Mouse (Mus musculus): Measurements from ENCODE around the gene Lhfp. TPM values are rescaled to one million over a fixed set of nuclear protein-coding genes. Genes with fewer than 3 reads are reported as not detected.

Lhfp gene
- total and polyA plus RNA-seq, 3 experiments: 0.29 to 2.8 TPM; not detected in 1

DNA sequence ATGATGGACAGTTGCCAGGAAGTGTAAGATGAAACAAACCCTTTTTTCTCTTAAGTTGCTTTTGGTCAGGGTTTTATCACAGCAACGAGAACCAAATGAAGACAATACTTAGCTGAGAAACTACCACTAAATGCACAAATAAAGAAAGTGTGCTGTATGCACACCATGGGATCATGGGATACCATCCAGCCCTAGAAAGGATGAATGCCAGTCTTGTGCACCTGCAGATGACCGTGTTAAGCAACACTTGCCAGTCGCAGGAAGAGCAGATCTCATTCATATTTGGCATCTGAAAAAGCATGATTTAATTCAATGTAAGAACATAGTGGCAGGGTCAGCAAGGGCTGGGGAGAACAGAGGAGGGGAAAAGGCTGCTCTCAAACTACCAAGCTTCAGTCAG is 107.4 kb downstream of the Lhfp start:
- ATAC-seq (ENCODE audit: extremely low read depth, insufficient number of reproducible peaks, low FRiP score, poor library complexity, severe bottlenecking): no peak
- DNase-seq (ENCODE audit: low spot score): no peak
- no peak for TF ChIP-seq GATA1 (IDR thresholded peaks at IDR 0.05; ENCODE audit: borderline replicate concordance, low read length)
- TF ChIP-seq GATA2 (IDR thresholded peaks at IDR 0.05; ENCODE audit: borderline replicate concordance, low read depth, low read length): no peak
- TF ChIP-seq POLR2AphosphoS5 (IDR thresholded peaks at IDR 0.05; ENCODE audit: insufficient replicate concordance, low read depth, low read length): no peak
- no peak for TF ChIP-seq CTCF (IDR thresholded peaks at IDR 0.05; ENCODE audit: low read depth, low read length)
- TF ChIP-seq TAL1 (conservative IDR thresholded peaks at IDR 0.05; ENCODE audit: low read depth, low read length): no peak
- H3K9me3 ChIP-seq (replicated peaks): peaks cover 6% of the 10 kb centered on the region; the same call in 1 of the 2 replicates
- peaks cover 3% of the 10 kb centered on the region; the same call in 1 of the 2 replicates for H3K27me3 ChIP-seq (ENCODE audit: insufficient read depth, low read length)
- no peaks in the 10 kb centered on the region for H3K36me3 ChIP-seq (replicated peaks)
- H3K4me1 ChIP-seq (ENCODE audit: insufficient read depth, low read depth, low read length): no peaks in the 10 kb centered on the region
- H3K4me3 ChIP-seq (ENCODE audit: low read depth, low read length): no peak overlapping the region

DNA sequence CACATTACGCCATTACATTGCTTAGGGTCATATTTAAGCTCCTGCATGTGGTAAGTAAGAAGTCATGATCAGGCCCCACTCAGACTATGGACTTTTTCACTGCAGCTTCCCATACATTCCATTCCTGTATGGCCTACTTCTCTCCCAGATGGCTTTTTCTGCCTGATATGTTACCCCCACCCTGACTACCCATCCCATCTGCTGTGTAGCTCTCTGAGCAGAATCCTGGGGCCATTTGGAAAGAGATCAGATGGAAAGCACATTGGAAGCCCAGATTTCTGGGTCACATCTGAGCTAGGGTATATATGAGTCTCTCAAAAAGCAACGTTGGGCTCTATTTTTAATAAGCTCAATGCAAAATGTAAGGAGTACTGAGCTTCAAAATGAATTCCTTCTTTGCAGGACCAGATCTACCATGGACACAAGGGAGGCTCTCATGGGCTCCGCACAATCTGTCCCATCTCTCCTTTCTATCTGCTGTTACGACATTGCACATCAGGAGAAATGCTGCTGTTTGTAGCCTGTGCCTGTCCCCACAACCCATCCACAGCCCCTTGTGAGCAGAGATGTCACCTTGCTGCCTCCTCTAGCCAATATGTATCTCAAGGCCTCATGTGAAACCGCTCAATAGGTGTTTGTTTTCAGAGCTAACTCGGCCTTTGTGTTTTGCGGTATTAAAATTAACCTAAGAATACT is 108.4 kb downstream of the Lhfp start:
- DNase-seq (ENCODE audit: low spot score) (no peak), ATAC-seq (ENCODE audit: extremely low read depth, insufficient number of reproducible peaks, low FRiP score, poor library complexity, severe bottlenecking) (no peak)
- peaks cover 6% of the 10 kb centered on the region; the same call in 1 of the 2 replicates for H3K9me3 ChIP-seq (replicated peaks)
- H3K27me3 ChIP-seq (ENCODE audit: insufficient read depth, low read length): peaks cover 3% of the 10 kb centered on the region; the same call in 1 of the 2 replicates
- no peaks in the 10 kb centered on the region for H3K4me1 ChIP-seq (ENCODE audit: insufficient read depth, low read depth, low read length)
- no peaks in the 10 kb centered on the region for H3K36me3 ChIP-seq (replicated peaks)
- no peak overlapping the region for H3K4me3 ChIP-seq (ENCODE audit: low read depth, low read length)
- no peak for TF ChIP-seq CTCF (IDR thresholded peaks at IDR 0.05; ENCODE audit: low read depth, low read length)
- no peak for TF ChIP-seq POLR2AphosphoS5 (IDR thresholded peaks at IDR 0.05; ENCODE audit: insufficient replicate concordance, low read depth, low read length)
- TF ChIP-seq GATA2 (IDR thresholded peaks at IDR 0.05; ENCODE audit: borderline replicate concordance, low read depth, low read length): no peak
- TF ChIP-seq GATA1 (IDR thresholded peaks at IDR 0.05; ENCODE audit: borderline replicate concordance, low read length): no peak
- no peak for TF ChIP-seq TAL1 (conservative IDR thresholded peaks at IDR 0.05; ENCODE audit: low read depth, low read length)

DNA sequence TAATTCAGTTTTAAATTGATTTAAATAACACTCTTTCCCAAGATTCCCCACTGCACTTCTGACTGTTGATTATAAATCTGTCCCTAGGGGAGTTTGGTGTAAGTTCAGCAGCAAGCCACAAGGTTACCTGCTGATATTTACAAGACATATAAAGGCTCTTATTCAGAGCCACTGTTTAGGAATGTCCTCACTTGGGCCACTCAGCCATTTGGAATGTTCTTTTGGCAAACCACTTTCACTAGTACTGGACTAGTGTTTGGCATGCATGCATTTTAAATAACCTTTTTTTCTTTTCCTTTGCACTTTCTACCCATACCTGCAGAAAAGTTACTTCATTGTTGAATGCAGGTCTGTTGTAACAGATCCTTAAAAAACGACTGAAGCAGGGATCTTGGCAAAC is 109.8 kb downstream of the Lhfp start:
- Histone ChIP-seq H3K4me1 (ENCODE audit: insufficient read depth, low read depth, low read length) (no peaks in the 10 kb centered on the region), H3K36me3 (replicated peaks) (no peaks in the 10 kb centered on the region), H3K27me3 (ENCODE audit: insufficient read depth, low read length) (peaks cover 3% of the 10 kb centered on the region; the same call in 1 of the 2 replicates), H3K4me3 (ENCODE audit: low read depth, low read length) (no peak overlapping the region), H3K9me3 (replicated peaks) (peaks cover 3% of the 10 kb centered on the region; the same call in 1 of the 2 replicates)
- ATAC-seq (ENCODE audit: extremely low read depth, insufficient number of reproducible peaks, low FRiP score, poor library complexity, severe bottlenecking) (no peak), DNase-seq (ENCODE audit: low spot score) (no peak)
- TF ChIP-seq POLR2AphosphoS5 (IDR thresholded peaks at IDR 0.05; ENCODE audit: insufficient replicate concordance, low read depth, low read length): no peak
- no peak for TF ChIP-seq GATA2 (IDR thresholded peaks at IDR 0.05; ENCODE audit: borderline replicate concordance, low read depth, low read length)
- TF ChIP-seq GATA1 (IDR thresholded peaks at IDR 0.05; ENCODE audit: borderline replicate concordance, low read length): no peak
- no peak for TF ChIP-seq CTCF (IDR thresholded peaks at IDR 0.05; ENCODE audit: low read depth, low read length)
- TF ChIP-seq TAL1 (conservative IDR thresholded peaks at IDR 0.05; ENCODE audit: low read depth, low read length): no peak

DNA sequence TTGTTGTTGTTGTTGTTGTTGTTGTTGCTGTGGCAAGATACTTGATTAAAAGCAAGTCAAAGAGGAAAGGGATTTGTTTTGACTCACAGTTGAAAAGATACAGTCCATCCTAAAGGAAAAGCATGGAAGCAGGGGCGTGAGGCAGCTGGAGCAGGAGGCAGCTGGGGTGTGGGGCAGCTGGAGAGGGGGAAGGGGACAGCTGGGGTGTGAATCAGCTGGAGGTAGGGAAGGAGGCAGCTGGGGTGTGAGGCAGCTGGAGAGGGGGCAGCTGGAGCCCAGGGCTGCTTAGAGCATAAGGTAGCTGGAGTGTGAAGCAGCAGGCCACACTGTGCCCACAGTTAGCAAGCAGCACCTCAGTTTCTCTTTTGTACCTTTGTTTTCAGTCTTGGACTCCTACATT is 110.3 kb downstream of the Lhfp start:
- TF ChIP-seq TAL1 (conservative IDR thresholded peaks at IDR 0.05; ENCODE audit: low read depth, low read length) (no peak), GATA1 (IDR thresholded peaks at IDR 0.05; ENCODE audit: borderline replicate concordance, low read length) (no peak), GATA2 (IDR thresholded peaks at IDR 0.05; ENCODE audit: borderline replicate concordance, low read depth, low read length) (no peak), CTCF (IDR thresholded peaks at IDR 0.05; ENCODE audit: low read depth, low read length) (no peak), POLR2AphosphoS5 (IDR thresholded peaks at IDR 0.05; ENCODE audit: insufficient replicate concordance, low read depth, low read length) (no peak)
- peaks cover 3% of the 10 kb centered on the region; the same call in 1 of the 2 replicates for H3K27me3 ChIP-seq (ENCODE audit: insufficient read depth, low read length)
- DNase-seq (ENCODE audit: low spot score) (no peak), ATAC-seq (ENCODE audit: extremely low read depth, insufficient number of reproducible peaks, low FRiP score, poor library complexity, severe bottlenecking) (no peak)
- no peaks in the 10 kb centered on the region for H3K36me3 ChIP-seq (replicated peaks)
- peaks cover 3% of the 10 kb centered on the region; the same call in 1 of the 2 replicates for H3K9me3 ChIP-seq (replicated peaks)
- no peaks in the 10 kb centered on the region for H3K4me1 ChIP-seq (ENCODE audit: insufficient read depth, low read depth, low read length)
- H3K4me3 ChIP-seq (ENCODE audit: low read depth, low read length): no peak overlapping the region

DNA sequence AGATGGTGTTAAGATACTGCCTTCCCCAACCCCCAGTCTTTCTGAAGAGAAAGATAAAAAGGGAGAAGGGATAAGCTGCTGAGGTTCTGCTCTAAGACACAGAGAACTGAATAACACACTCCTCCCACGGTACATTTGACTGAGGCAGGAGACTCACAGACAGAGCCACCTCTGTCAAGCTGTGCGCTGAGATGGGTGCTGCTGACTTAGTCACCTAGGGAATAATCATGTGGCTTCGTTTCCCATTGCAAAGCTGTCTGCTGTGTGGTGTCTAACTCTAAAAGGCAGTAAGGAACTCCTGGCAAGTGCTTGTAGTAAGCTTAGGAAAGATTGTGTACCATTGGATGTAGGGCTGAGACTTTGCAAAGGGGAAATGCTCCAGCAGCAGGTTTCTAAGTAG is 120.6 kb downstream of the Lhfp start:
- no peaks in the 10 kb centered on the region for H3K27me3 ChIP-seq (ENCODE audit: insufficient read depth, low read length)
- no peak overlapping the region for H3K4me3 ChIP-seq (ENCODE audit: low read depth, low read length)
- H3K36me3 ChIP-seq (replicated peaks): no peaks in the 10 kb centered on the region
- TF ChIP-seq TAL1 (conservative IDR thresholded peaks at IDR 0.05; ENCODE audit: low read depth, low read length) (no peak), CTCF (IDR thresholded peaks at IDR 0.05; ENCODE audit: low read depth, low read length) (no peak), POLR2AphosphoS5 (IDR thresholded peaks at IDR 0.05; ENCODE audit: insufficient replicate concordance, low read depth, low read length) (no peak), GATA2 (IDR thresholded peaks at IDR 0.05; ENCODE audit: borderline replicate concordance, low read depth, low read length) (no peak), GATA1 (IDR thresholded peaks at IDR 0.05; ENCODE audit: borderline replicate concordance, low read length) (no peak)
- H3K9me3 ChIP-seq (replicated peaks): no peaks in the 10 kb centered on the region
- DNase-seq (ENCODE audit: low spot score) (no peak), ATAC-seq (ENCODE audit: extremely low read depth, insufficient number of reproducible peaks, low FRiP score, poor library complexity, severe bottlenecking) (no peak)
- no peaks in the 10 kb centered on the region for H3K4me1 ChIP-seq (ENCODE audit: insufficient read depth, low read depth, low read length)

DNA sequence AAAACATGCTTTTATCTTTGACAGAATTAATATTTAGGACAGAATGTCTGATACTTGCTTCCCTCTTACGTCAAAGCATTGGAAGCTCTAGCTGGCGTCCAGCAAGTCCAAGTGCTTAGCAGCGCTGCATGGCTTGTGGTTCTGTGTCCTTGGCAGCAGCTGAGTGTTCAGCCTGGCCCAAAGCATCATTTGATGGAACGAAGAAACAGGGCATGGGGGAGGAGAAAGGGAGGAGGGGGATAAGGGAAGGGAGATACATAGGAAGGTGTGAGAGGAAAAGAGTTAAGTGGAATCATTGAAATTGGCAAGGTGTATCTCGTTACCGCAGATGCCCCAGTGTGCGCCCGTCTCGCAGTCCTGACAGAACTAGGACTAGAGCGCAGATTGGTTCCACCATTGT is 124.0 kb downstream of the Lhfp start:
- no peak for DNase-seq (ENCODE audit: low spot score)
- Histone ChIP-seq H3K36me3 (replicated peaks) (no peaks in the 10 kb centered on the region), H3K27me3 (ENCODE audit: insufficient read depth, low read length) (no peaks in the 10 kb centered on the region), H3K9me3 (replicated peaks) (peaks cover under 1% of the 10 kb centered on the region; the same call in 1 of the 2 replicates), H3K4me3 (ENCODE audit: low read depth, low read length) (no peak overlapping the region), H3K4me1 (ENCODE audit: insufficient read depth, low read depth, low read length) (no peaks in the 10 kb centered on the region)
- no peak for ATAC-seq (ENCODE audit: extremely low read depth, insufficient number of reproducible peaks, low FRiP score, poor library complexity, severe bottlenecking)
- no peak for TF ChIP-seq GATA1 (IDR thresholded peaks at IDR 0.05; ENCODE audit: borderline replicate concordance, low read length)
- no peak for TF ChIP-seq CTCF (IDR thresholded peaks at IDR 0.05; ENCODE audit: low read depth, low read length)
- no peak for TF ChIP-seq GATA2 (IDR thresholded peaks at IDR 0.05; ENCODE audit: borderline replicate concordance, low read depth, low read length)
- TF ChIP-seq POLR2AphosphoS5 (IDR thresholded peaks at IDR 0.05; ENCODE audit: insufficient replicate concordance, low read depth, low read length): no peak

All from G1E (cell line).